Mouse (Mus musculus): ENCODE results near the gene Snx10.

DNA sequence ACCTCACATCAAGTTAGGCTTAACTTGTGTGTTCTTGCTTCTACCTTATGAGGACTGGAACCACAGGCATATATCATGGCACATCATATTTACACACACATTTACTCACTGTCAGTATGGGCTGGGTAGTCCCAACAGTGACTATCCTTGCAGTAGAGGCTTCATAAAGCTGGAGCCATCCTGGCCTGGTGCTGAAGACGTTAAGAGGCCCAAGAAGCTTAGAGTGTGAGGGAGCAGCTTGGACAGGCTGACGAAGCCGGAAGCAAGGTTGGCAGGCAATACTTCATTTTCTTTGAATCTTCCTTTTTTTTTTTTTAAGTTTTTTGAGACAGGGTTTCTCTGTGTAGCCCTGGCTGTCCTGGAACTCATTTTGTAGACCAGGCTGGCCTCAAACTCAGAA, 39.8 kb upstream of the Snx10 start:
- no peak for TF ChIP-seq CTCF (conservative IDR thresholded peaks at IDR 0.05; ENCODE audit: insufficient read depth, insufficient read length, low read depth, low read length)
- TF ChIP-seq POLR2A (IDR thresholded peaks at IDR 0.05; ENCODE audit: low read depth, low read length), result no peak

All from kidney, adult 2 months (tissue).